Mouse (Mus musculus): ENCODE results near the gene Pcmtd2. TPM values are rescaled to one million over a fixed set of nuclear protein-coding genes. Genes with fewer than 3 reads are reported as not detected.
"Not testable (repeated sequence)": the region's sequence is repeated elsewhere in the genome, so short reads cannot be mapped to it uniquely, and the experiment has no call there.

The Pcmtd2 gene
- total RNA-seq (2021) = 10 to 100 TPM; 51.8 to 62.1 TPM

GRCm38 (mm10) chr2:181837372-181838292 is at the start of gene Pcmtd2:
Pcmtd2 (plus strand) TSS chr2:181837854.
- intact Hi-C loops (cut with DNase I) = no loop called here
- peak; percentile 91 to 94 for DNase-seq (ENCODE audit: extremely low spot score in 1 of 2, low spot score in 2 of 2)

GRCm38 (mm10) chr2:181789396-181789795 is 48.3 kb upstream of the Pcmtd2 start:
- intact Hi-C loops (cut with DNase I) = no loop called here
- no peak for DNase-seq (ENCODE audit: extremely low spot score in 1 of 2, low spot score in 2 of 2)

- DNase-seq (ENCODE audit: extremely low spot score in 1 of 2, low spot score in 2 of 2); intact Hi-C loops (cut with DNase I): not testable (repeated sequence)
These were observed 44.5 kb upstream of the Pcmtd2 start for GRCm38 (mm10) chr2:181793186-181793585.

GRCm38 (mm10) chr2:181795641-181796130 is 42.0 kb upstream of the Pcmtd2 start:
- intact Hi-C loops (cut with DNase I) = no loop called here
- peak; percentile 47 to 57 for DNase-seq (ENCODE audit: extremely low spot score in 1 of 2, low spot score in 2 of 2)

GRCm38 (mm10) chr2:181797672-181798071 is 40.0 kb upstream of the Pcmtd2 start:
- no peak for DNase-seq (ENCODE audit: extremely low spot score in 1 of 2, low spot score in 2 of 2)
- intact Hi-C loops (cut with DNase I) = no loop called here

GRCm38 (mm10) chr2:181829032-181829650 is 8.5 kb upstream of the Pcmtd2 start:
- intact Hi-C loops (cut with DNase I) = no loop called here
- DNase-seq (ENCODE audit: extremely low spot score in 1 of 2, low spot score in 2 of 2) = no peak

GRCm38 (mm10) chr2:181832745-181833144 is 4.9 kb upstream of the Pcmtd2 start:
- intact Hi-C loops (cut with DNase I) = no loop called here
- DNase-seq (ENCODE audit: extremely low spot score in 1 of 2, low spot score in 2 of 2) = no peak

- DNase-seq (ENCODE audit: extremely low spot score in 1 of 2, low spot score in 2 of 2) = no peak
- intact Hi-C loops (cut with DNase I) = no loop called here
These were observed 633 bp downstream of the Pcmtd2 start for GRCm38 (mm10) chr2:181838293-181838680.

- intact Hi-C loops (cut with DNase I) = loop anchor here (10.0 kb wide), 1 partner anchor 201 kb away; no protein-coding TSS in a partner anchor
- no peak for DNase-seq (ENCODE audit: extremely low spot score in 1 of 2, low spot score in 2 of 2)
These were observed 8.2 kb downstream of the Pcmtd2 start for GRCm38 (mm10) chr2:181845709-181846394.

GRCm38 (mm10) chr2:181863791-181864535 is 26.3 kb downstream of the Pcmtd2 start, which contains the start of gene Polr3k:
Polr3k (plus strand) TSS chr2:181864337.
- intact Hi-C loops (cut with DNase I) = loop anchor here (2.0 kb wide), 1 partner anchor 141 kb away; no protein-coding TSS in a partner anchor
- peak; percentile 94 to 97 for DNase-seq (ENCODE audit: extremely low spot score in 1 of 2, low spot score in 2 of 2)

- DNase-seq (ENCODE audit: extremely low spot score in 1 of 2, low spot score in 2 of 2) = no peak
- intact Hi-C loops (cut with DNase I) = loop anchor here (2.0 kb wide), 1 partner anchor 142 kb away; no protein-coding TSS in a partner anchor
These were observed 26.8 kb downstream of the Pcmtd2 start for GRCm38 (mm10) chr2:181864536-181864860.

- intact Hi-C loops (cut with DNase I) = no loop called here
- peak; percentile 65 to 74 for DNase-seq (ENCODE audit: extremely low spot score in 1 of 2, low spot score in 2 of 2)
These were observed 29.3 kb downstream of the Pcmtd2 start for GRCm38 (mm10) chr2:181866931-181867330.

GRCm38 (mm10) chr2:181871039-181871438 is 33.4 kb downstream of the Pcmtd2 start:
- intact Hi-C loops (cut with DNase I) = no loop called here
- DNase-seq (ENCODE audit: extremely low spot score in 1 of 2, low spot score in 2 of 2) = no peak

GRCm38 (mm10) chr2:181878903-181879302 is 41.2 kb downstream of the Pcmtd2 start:
- no peak for DNase-seq (ENCODE audit: extremely low spot score in 1 of 2, low spot score in 2 of 2)

GRCm38 (mm10) chr2:181883022-181883749 is 45.5 kb downstream of the Pcmtd2 start:
- intact Hi-C loops (cut with DNase I) = no loop called here
- DNase-seq (ENCODE audit: extremely low spot score in 1 of 2, low spot score in 2 of 2) = no peak

More at GRCm38 (mm10) chr2:181878903-181879302, 41.2 kb downstream of the Pcmtd2 start:
- intact Hi-C loops (cut with DNase I) = no loop called here

All from left cerebral cortex, postnatal 10 days (tissue).